Mouse (Mus musculus) cerebellum, postnatal 4 days (tissue): Measurements from ENCODE around the gene Tex2.
"Not testable (repeated sequence)": the region's sequence is repeated elsewhere in the genome, so short reads cannot be mapped to it uniquely, and the experiment has no call there.

Source experiments
- DNase-seq, 2 experiments: peaks; one replicate each; pipeline ENCODE4 v3.0.0; 2022; ENCODE audit warnings: low spot score in 2 of 2, mixed read lengths in 1 of 2

The Tex2 gene

GRCm38 (mm10) chr11:106579957-106580356 lies 33.3 kb downstream of the Tex2 start:
- DNase-seq, result no peak

GRCm38 (mm10) chr11:106579146-106579545 lies 34.1 kb downstream of the Tex2 start:
- DNase-seq, result no peak

- not testable (repeated sequence) for DNase-seq
Observed at GRCm38 (mm10) chr11:106577624-106578355, 35.4 kb downstream of the Tex2 start.

DNA sequence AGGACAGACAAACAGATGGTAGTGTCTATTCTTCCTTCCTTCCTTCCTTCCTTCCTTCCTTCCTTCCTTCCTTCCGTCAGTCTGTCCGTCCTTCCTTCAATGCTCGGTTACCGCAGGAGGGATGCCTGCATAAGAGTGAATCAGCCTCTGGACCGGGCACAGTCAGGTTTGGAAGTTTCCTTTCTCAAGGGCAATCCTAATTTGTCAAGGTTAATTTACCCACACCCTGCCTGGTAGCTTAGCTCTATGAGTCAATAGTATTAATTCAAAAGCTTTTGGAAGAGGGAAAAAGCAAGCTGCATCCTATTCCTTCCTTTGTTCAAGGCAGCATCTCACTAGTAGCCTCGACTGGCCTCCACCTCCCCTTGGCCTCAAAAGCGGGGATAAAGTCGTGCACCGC lies 38.8 kb downstream of the Tex2 start:
- no peak for DNase-seq

- DNase-seq, result no peak
Observed at GRCm38 (mm10) chr11:106573476-106574240, 39.6 kb downstream of the Tex2 start.

DNA sequence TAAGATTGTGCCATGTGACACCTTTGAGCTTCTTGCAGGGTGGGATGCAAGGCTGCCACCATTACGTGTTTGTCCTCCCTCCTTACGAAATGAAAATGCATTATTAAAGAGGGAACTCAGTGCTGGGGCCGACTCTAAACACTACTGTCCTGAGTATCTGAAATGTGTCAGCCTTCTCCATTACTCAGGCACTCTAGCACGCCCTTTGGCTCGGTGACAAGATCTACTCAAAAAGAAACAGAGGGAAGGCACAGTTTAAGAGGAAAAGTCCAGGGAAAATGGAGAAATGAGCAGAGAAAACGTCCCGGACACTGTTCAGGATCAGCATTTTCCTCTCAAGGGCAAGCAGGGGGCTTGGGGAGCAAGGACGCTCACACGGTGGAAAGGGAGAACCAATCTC lies 40.3 kb downstream of the Tex2 start:
- no peak for DNase-seq

GRCm38 (mm10) chr11:106572020-106572782 lies 41.0 kb downstream of the Tex2 start:
- DNase-seq, result no peak

- DNase-seq, result no peak
Observed at GRCm38 (mm10) chr11:106571026-106571983, 41.9 kb downstream of the Tex2 start.

DNA sequence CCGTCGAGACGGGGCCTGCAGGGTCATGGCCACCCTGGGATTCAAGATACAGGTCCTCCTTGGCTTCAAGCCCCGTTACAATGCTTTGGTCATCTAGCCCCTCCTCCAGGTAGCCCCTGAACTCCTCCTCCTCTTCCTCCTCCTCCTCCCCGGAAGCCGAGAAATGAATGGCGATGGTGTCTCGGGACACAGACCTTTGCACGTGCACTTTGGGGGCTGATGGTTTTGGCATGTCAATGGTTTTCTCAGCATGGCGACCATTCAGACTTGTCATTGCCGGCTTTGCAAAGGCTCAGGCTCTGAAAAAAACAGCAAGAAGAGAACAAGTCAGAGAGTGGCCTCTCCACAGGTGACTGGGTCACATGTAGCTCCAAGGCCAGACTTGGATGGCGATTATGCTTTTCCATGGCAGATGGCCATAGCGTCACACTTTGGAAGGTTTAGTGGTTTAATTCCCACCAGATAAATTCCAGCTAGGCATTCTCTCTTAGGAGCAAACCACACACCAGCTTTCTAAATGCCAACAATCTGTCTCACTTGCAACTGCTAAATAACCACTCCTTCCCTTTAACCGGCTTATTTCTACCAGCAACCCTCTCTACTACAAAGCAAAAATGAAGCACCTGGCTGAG lies 44.8 kb downstream of the Tex2 start:
- no peak for DNase-seq

DNA sequence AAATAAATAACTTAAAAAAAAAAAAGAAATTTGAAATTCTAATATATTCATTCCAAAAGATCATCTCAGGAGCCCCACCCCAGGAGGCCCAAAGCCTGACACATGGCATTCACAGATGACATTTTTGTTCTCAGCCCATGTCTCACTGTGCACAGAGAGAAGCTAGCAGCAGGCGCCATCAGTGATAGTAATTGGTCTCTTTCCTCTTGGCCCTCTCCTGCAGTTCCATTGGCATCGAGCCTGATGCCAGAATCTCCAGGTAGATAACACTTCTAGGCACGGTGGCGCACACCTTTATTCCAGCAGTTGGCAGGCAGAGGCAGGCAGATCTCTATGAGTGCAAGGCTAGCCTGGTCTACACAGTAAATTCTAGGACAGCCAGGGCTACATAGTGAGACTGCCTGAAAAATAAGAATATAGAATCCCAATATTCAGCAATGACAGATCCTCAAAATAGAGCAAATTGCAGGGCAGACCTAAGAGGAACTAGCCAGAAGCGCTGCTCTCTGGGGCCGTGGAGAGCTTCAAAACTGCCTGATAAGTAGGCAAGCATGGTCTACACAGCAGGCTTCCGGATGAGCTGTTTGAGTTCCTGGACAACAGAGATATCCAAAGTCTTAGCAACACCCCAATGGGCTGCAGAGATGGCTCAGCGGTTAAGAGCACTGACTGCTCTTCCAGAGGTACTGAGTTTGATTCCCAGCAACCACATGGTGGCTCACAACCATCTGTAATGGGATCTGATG lies 47.0 kb downstream of the Tex2 start:
- DNase-seq, result no peak

- no peak for DNase-seq
Observed at GRCm38 (mm10) chr11:106564261-106564660, 49.0 kb downstream of the Tex2 start.

GRCm38 (mm10) chr11:106562707-106563106 lies 50.5 kb downstream of the Tex2 start:
- no peak for DNase-seq

GRCm38 (mm10) chr11:106559773-106560172 lies 53.5 kb downstream of the Tex2 start:
- no peak for DNase-seq

DNA sequence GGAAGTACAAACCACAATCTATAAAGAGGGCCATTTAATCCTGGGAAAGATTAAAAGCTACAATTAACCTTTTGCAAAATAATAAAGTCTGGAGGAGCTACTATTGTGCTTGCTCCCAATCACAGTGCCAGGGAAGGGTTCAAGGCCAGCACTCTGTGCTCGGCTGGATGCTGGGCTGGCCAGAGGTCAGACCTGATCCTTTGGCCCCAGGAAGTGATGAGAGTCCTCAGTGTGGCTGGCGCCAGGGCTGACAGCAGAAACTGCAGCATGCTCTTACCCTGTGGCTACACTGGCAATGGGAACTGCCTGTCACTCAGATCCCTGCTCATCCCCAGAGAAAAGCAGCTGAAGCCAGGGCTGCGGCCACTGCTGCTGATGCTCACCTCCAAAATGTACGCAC lies 55.2 kb downstream of the Tex2 start:
- no peak for DNase-seq

DNA sequence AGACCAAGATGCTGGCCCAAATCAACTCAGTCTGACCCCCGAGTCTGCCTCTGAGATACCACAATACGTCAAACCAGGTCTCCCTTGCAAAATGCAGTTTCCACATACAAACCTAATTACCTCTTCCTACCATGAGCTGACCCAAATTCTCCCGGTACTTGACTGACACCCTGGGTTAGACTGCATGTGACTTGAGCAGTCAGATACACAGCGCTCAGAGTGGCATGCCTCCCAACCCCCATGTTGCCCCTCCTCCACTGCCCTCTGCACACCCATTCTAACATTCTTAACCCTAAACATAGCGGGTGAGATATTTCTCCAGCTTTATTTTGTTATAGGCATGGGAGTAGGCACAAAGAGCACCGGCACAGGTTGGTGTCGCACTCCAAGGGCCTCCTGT lies 55.8 kb downstream of the Tex2 start:
- DNase-seq, result no peak

DNA sequence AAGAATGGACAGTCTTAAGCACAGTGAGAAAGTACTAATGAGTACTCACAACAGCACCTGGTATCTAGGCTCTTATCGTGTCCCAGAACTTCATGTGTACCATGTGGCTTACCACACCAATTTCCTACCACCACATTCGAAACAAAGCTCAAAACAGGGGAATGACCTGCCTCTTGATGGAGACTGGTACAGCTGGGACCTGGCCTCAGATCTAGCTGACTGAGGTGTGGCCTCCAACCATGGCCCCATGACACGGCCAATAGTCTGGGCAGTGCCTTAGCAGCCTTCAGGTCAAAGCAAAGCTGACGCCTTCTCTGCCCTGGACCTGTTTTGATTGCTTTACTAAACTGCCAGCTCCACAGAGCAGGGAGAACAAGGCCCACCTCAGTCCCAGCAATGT lies 56.5 kb downstream of the Tex2 start:
- DNase-seq, result no peak

GRCm38 (mm10) chr11:106555805-106556615 lies 57.2 kb downstream of the Tex2 start:
- DNase-seq, result no peak

- DNase-seq, result no peak
Observed at GRCm38 (mm10) chr11:106550398-106550797, 62.8 kb downstream of the Tex2 start.

DNA sequence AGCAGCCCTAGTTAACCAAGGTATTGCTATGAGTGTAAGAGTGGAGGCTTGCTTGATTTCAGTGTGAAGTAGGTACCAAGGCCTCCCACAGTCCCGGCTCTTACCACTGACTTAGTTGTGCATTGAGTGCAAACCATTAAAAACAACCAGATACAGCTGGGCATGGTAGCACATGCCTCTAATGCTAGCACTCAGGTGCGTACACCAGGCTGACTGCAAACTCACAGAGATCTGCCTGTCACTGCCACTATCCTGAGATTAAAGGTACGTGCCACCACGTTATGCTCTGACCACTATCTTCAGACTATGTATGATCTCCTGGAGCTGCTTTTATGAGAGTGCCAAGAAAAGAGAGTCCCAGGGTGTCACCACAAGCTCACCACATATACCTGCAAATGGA lies 67.1 kb downstream of the Tex2 start:
- DNase-seq, result no peak
